Mouse (Mus musculus) gastrocnemius, postnatal 4 days (tissue): ENCODE data around the gene Pcdh9. TPM values are rescaled to one million over a fixed set of nuclear protein-coding genes. Genes with fewer than 3 reads are reported as not detected.

Experiments used
- DNase-seq, 2 experiments: peaks; one replicate each; pipeline ENCODE4 v3.0.0; 2021 to 2022; ENCODE audit warnings: low spot score in 2 of 2, mixed read lengths in 2 of 2
- total RNA-seq, 2 experiments: library from RNA; stranded (reverse); gene quantifications; 2 replicates each; pipeline ENCODE4 v1.2.3; 2021

Gene Pcdh9
- total RNA-seq, 2 experiments from 2014 or later = 3.7 to 4.8 TPM

DNA sequence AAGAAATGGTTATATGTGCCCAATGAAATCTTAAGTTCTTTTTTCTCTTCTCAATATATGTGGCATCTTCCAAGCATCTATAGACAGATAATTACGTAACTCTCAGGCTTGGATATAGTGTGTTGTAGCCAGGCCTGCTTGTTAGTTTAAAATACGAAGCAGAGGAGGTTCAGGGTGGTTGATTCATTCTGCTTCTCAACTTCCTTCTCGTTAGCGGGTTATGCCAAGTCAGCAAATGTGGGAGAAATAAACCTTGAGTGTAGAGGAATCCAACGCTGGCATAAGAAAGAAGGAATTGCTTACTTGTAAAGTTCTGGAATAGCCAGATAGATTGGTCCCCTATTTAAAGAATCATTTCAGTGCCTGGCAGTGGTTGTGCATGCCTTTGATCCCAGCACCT is 482.7 kb downstream of the Pcdh9 start:
- no peak for DNase-seq

- no peak for DNase-seq
These were observed 505.4 kb downstream of the Pcdh9 start for GRCm38 (mm10) chr14:93385090-93385489.

GRCm38 (mm10) chr14:93381163-93381562 is 509.3 kb downstream of the Pcdh9 start:
- DNase-seq = no peak

- DNase-seq = no peak
These were observed 509.7 kb downstream of the Pcdh9 start for GRCm38 (mm10) chr14:93380757-93381156.

GRCm38 (mm10) chr14:93376159-93376558 is 514.3 kb downstream of the Pcdh9 start:
- no peak for DNase-seq

DNA sequence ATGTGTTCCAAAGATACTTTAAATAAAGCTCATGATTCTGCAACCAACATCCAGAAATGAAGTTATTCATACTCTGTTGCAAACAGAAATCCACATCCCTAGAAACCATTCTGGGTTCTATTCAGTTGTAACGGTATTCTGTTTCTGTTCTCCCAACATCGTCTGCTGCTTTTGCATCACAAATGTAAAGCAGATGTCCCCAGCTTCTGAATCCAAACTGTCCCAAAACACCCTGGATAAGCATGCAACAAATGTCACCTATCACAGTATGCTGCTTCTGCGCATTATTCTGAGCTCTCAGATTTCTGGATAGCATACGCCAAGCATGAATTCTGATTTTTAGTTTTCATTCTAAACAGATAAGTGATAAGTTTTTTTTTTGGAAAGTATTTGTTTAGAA is 516.3 kb downstream of the Pcdh9 start:
- no peak for DNase-seq

GRCm38 (mm10) chr14:93354150-93354549 is 536.3 kb downstream of the Pcdh9 start:
- no peak for DNase-seq

DNA sequence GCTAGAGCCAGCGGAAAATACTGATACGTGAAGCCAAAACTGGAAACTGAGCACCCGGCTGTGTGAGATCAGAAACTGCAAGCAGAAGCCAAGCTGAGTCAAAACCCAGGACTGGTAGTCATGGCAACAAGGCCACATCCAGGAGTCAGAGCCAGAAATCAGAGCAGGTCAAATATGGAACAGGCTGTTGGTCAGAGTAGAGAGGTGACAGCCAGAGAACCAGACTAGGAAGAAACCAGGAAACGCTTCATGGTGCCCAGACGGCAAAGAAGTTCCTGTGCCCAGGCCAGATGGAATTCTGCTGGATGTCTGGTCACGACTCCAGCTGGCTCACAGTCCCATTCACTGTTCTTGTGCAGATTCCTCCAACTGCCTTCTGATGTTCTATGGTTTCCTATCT is 539.6 kb downstream of the Pcdh9 start:
- DNase-seq = peak; percentile 14 to 19

GRCm38 (mm10) chr14:93349166-93349565 is 541.3 kb downstream of the Pcdh9 start:
- DNase-seq = no peak

DNA sequence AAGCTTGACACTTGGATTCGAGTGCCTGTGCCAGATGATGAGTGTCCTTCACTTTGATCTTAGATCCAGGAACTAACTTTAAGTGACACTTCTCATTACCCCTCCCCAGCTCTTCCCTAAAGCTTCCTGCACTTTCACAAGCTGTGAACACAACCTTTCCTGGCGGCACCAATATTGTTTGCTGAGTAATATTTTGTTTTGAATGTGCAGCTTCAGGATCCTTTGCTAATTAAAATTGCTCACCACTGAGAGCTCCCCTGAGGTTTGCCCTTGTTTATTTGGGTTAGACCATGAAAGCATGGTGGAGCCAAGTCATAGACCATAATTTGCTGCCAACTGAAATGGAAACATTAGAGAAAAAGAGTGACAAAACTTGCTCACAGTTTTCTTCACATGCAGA is 543.4 kb downstream of the Pcdh9 start:
- no peak for DNase-seq

GRCm38 (mm10) chr14:93342781-93343180 is 547.7 kb downstream of the Pcdh9 start:
- peak in 1 of 2 experiments; percentile 14 for DNase-seq

DNA sequence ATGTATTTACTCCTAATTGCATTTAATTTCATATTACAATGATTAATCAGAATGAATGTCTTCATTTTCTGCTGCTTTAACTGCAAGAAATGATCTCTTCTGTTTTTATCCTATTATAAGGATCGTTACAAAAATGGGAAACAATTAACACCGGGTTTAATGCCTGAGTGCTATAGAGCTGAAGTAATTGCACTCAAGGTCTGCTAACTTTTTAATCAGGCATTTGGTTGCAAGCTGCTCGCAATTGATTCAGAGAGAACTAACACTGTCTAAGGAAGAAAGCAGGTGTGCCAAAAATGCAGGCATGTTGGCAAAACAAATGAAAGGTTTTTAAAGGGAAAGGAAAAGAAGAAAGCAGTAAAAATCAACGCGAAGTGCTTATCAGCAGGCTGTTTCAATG is 549.1 kb downstream of the Pcdh9 start:
- DNase-seq = no peak

GRCm38 (mm10) chr14:93329247-93329646 is 561.2 kb downstream of the Pcdh9 start:
- DNase-seq = no peak

GRCm38 (mm10) chr14:93317393-93317792 is 573.1 kb downstream of the Pcdh9 start:
- no peak for DNase-seq

GRCm38 (mm10) chr14:93288361-93288760 is 602.1 kb downstream of the Pcdh9 start:
- no peak for DNase-seq

DNA sequence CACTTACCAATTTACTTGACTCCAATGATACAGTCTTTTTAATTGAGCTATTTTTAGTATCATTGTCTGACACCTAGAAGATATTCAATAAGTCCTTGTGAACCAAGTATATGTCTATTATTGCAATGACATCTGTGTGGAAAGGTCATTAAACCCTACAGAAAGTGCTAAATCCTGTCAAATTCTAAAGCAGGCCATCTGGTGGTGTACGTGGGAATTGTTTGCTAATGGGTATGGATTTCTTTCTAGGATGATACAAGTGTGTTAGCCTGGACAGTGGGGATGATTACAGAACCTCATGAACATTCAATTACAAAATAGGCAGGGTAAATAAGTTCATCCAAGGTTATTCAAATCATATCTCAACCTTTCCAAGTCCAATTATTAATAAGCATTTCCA is 602.8 kb downstream of the Pcdh9 start:
- no peak for DNase-seq

GRCm38 (mm10) chr14:93285136-93285535 is 605.3 kb downstream of the Pcdh9 start:
- DNase-seq = no peak

DNA sequence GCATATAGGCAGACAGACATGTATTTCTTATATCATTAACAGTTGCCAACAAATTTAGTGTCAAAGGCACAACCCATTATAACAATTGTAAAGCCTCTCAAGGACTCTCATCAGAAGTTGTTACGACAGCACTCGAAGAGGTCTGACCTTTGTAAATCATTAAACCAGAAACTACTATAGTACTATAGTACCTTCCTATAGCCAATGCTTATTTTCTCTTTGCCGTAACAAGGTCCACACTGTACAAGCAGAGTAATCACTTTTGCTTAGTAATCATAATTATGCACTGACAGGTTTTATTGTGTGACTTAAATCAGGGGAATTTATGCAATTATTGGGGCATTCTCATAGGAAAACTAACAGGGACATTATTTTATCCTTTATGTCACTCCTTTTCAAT is 606.5 kb downstream of the Pcdh9 start:
- no peak for DNase-seq

DNA sequence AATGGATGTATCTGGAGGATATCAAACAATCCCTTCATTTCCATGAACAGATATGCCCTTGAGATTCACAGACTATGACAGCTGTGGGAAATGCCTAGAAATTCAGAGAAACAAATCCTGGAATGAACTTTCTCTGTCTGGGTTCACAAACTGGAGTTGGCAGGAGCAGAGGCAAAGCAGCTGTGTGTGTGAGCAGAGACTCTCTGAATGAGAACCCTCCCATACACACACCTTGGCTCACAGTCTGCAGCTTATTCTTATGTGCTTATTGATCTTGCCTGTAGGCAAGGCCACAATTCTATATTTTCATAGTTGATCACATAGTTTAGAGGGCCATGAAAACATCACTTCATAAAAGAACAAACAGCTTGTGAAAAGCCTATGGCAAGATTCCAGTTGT is 614.8 kb downstream of the Pcdh9 start:
- DNase-seq = no peak

- no peak for DNase-seq
These were observed 615.7 kb downstream of the Pcdh9 start for GRCm38 (mm10) chr14:93274767-93275166.

DNA sequence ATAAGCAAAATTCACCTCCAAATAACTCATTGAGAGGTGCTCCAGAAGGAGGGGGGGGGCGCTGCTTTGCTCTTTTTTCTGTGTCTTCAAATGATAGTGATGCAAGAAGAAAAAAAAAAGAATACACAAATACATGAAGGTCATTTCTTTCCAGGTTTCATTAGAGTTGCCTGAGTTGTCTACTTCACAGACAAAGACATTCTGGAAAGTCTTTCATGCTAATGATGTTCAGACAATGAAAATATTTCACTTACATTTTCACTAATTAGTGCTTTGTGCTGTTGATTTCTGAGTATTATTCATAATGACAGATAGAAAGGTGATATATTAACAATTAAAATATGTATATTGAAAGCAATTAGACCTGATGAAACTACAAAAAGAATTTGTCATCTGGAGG is 637.1 kb downstream of the Pcdh9 start:
- no peak for DNase-seq

DNA sequence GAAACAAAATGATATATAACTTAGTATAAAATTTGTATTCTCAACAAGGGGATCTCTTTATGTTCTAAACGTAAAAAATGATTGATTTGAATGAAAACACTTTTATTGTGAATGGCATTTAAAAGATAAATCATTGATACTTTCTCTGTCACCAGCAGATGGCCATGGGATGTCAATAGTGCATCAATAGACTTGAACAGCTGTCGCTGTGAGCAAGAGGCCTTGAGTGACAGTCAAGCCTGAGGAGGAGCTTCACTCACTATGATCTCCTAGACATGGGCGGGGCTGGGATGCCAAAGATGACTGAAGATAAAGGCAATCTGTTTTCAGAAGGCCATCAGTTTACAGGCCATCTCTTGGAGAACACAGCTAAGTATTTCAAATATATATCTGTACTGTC is 650.2 kb downstream of the Pcdh9 start:
- no peak for DNase-seq

DNA sequence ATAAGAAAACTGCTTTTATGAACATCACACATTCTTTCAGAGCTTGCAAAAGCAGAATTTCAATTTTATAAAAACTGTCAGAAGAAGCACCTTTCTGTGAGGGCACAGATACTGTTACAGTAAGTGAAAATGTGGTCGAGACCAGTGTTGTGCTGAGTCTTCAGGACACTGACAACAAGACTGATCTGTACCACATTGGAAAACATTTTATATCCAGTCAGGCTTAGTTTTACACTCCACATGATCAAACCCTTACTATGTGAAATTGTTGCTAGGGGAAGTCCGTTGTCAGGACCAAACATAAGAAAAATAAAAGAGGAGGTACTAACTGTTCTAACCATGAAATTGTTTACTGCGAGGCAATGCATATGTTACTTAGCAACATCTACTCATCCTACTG is 656.1 kb downstream of the Pcdh9 start:
- DNase-seq = no peak

DNA sequence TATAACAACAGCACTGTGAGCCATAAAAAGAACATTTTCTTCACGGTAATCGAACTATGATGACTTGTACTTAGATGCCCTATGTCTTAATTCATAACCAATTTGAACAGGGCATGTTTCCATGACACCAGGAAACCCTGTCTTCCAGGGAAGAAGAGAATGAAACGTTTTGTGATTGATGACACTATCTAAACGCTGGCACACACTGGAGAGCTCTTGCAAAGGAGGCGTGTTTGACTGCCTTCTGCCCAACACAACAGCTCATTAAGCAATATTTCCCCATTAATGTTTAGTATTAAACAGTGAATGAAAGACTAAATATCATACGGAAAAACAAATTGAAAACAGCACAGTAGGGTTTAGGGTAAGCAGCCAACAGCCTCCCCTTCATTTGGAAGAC is 656.9 kb downstream of the Pcdh9 start:
- DNase-seq = no peak
